7 mouse cellular contexts compared by ENCODE assay signal in genomic region chr4:108780057-108780863, GRCm38 (mm10). TPM values are rescaled to one million over a fixed set of nuclear protein-coding genes. Genes with fewer than 3 reads are reported as not detected.
A peak's percentile ranks its signal among the peaks of the same experiment; 100 is the strongest.
DNase-seq lines count a peak whose midpoint lies in the region; ATAC-seq and TF ChIP-seq lines count a peak whose summit lies in the region.

TSS of gene Zfyve9 (minus strand) at chr4:108780798.

- TF ChIP-seq POLR2A in small intestine, adult 2 months (IDR thresholded peaks at IDR 0.05; ENCODE audit: low read depth, low read length): no peak; the same call in 1 of the 2 replicates

- no peaks in the 10 kb centered on the region for H3K27me3 ChIP-seq in limb, embryonic 12.5 days
- no peaks in the 10 kb centered on the region for H3K27me3 ChIP-seq in midbrain, embryonic 13.5 days
- H3K27me3 ChIP-seq in small intestine, adult 2 months (ENCODE audit: control insufficient read depth, insufficient read depth, low read length): no peaks in the 10 kb centered on the region

- H3K36me3 ChIP-seq in limb, embryonic 12.5 days: no peaks in the 10 kb centered on the region
- no peaks in the 10 kb centered on the region for H3K36me3 ChIP-seq in midbrain, embryonic 13.5 days
- no peaks in the 10 kb centered on the region for H3K36me3 ChIP-seq in small intestine, adult 2 months (ENCODE audit: control insufficient read depth, insufficient read depth, low read length)

- peak within 1 kb of the TSS; percentile 90 for H3K4me3 ChIP-seq in limb, embryonic 12.5 days (replicated peaks)
- peak within 1 kb of the TSS; percentile 92 for H3K4me3 ChIP-seq in midbrain, embryonic 13.5 days (replicated peaks)
- H3K4me3 ChIP-seq in small intestine, adult 2 months (ENCODE audit: low read depth, low read length): peak within 1 kb of the TSS; percentile 99

- peak within 1 kb of the TSS; percentile 97 for H3K9ac ChIP-seq in limb, embryonic 12.5 days (replicated peaks)
- H3K9ac ChIP-seq in midbrain, embryonic 13.5 days (replicated peaks): peak within 1 kb of the TSS; percentile 96

- H3K4me1 ChIP-seq in limb, embryonic 12.5 days (replicated peaks): 0 out of 2 replicates have a peak, but pooled peaks cover 7% of the 10 kb centered on the region
- peaks cover 6% of the 10 kb centered on the region for H3K4me1 ChIP-seq in midbrain, embryonic 13.5 days (replicated peaks)
- H3K4me1 ChIP-seq in small intestine, adult 2 months (ENCODE audit: control insufficient read depth, insufficient read depth, insufficient read length, low read length): peaks cover 3% of the 10 kb centered on the region; the same call in 1 of the 2 replicates

- ATAC-seq in limb, embryonic 12.5 days (ENCODE audit: insufficient number of reproducible peaks, insufficient read depth, low FRiP score, low TSS enrichment, low read depth): peak; percentile 88
- peak; percentile 94 for ATAC-seq in midbrain, embryonic 13.5 days

- peak; percentile 48; the same call in 1 of the 2 replicates for TF ChIP-seq CTCF in small intestine, adult 2 months (IDR thresholded peaks at IDR 0.05; ENCODE audit: extremely low read depth, insufficient read length, insufficient replicate concordance, low read depth, low read length)

- WGBS in limb, embryonic 12.5 days: under 1% methylated on average over 101 of the region's 111 CpGs
- WGBS in midbrain, embryonic 13.5 days: 1% methylated on average over 77 of the region's 111 CpGs
- under 1% methylated on average over 111 of the region's 111 CpGs for WGBS in small intestine, adult 2 months

- H3K27ac ChIP-seq in limb, embryonic 12.5 days: peak within 1 kb of the TSS; percentile 98
- H3K27ac ChIP-seq in midbrain, embryonic 13.5 days: peak within 1 kb of the TSS; percentile 98
- peak within 1 kb of the TSS; percentile 92 for H3K27ac ChIP-seq in small intestine, adult 2 months (ENCODE audit: insufficient read depth, low read depth, low read length)

- DNase-seq in adrenal gland, postnatal 10 days: peak; percentile 91
- DNase-seq in embryo, embryonic 11.5 days (ENCODE audit: low read depth, low spot score): peak; percentile 62
- DNase-seq in heart, adult 11 months: peak; percentile 98
- peak; percentile 67 for DNase-seq in kidney, adult 11 months

- H3K9me3 ChIP-seq in limb, embryonic 12.5 days: no peaks in the 10 kb centered on the region
- no peaks in the 10 kb centered on the region for H3K9me3 ChIP-seq in midbrain, embryonic 13.5 days

- H3K4me2 ChIP-seq in limb, embryonic 12.5 days: peak within 1 kb of the TSS; percentile 71
- peak within 1 kb of the TSS; percentile 70 for H3K4me2 ChIP-seq in midbrain, embryonic 13.5 days (replicated peaks)

RNA-seq across cellular contexts. Expression of gene Zfyve9, which starts in this region (rescaled TPM):
- 10 to 100 TPM; 20.8 to 24.4 TPM for total RNA-seq in adrenal gland, postnatal 10 days (2021)
- 6.9 and 7.0 TPM in 2 replicates for polyA plus RNA-seq in limb, embryonic 12.5 days (2016; fragmentation: Nextera tagmentation; extraction: Ambion mirVana)
- 5.6 and 6.1 TPM in 2 replicates for polyA plus RNA-seq in midbrain, embryonic 13.5 days (2015; fragmentation: Nextera tagmentation; extraction: Ambion mirVana)
- polyA plus RNA-seq in small intestine, adult 2 months (2012; rRNA removed): 1.7 and 3.2 TPM in 2 replicates

Comparison
In these comparisons a context has a peak if more than half of its experiments do, and no peak if none do; other contexts are left out.
1. Peak in every context shown above with its lines: DNase-seq, ATAC-seq, H3K4me3 ChIP-seq and H3K27ac ChIP-seq.